ENCODE assay signal across 8 mouse cellular contexts in genomic region chr2:155775685-155776263, GRCm38 (mm10). TPM values are rescaled to one million over a fixed set of nuclear protein-coding genes. Genes with fewer than 3 reads are reported as not detected.
DNase-seq lines count a peak whose midpoint lies in the region; ATAC-seq lines count a peak whose summit lies in the region.

No protein-coding gene starts in this region.

- peak overlapping the region; percentile 93 for H3K27ac ChIP-seq in hindbrain, embryonic 14.5 days

- H3K4me2 ChIP-seq in hindbrain, embryonic 14.5 days (replicated peaks), result peak overlapping the region; percentile 79

- no peaks in the 10 kb centered on the region for H3K27me3 ChIP-seq in hindbrain, embryonic 14.5 days (ENCODE audit: control insufficient read depth, insufficient read depth, low read length)

- no peaks in the 10 kb centered on the region for H3K9me3 ChIP-seq in hindbrain, embryonic 14.5 days (ENCODE audit: control insufficient read depth, low read length)

- ATAC-seq in frontal cortex, adult (ENCODE audit: low TSS enrichment), result peak; percentile 72
- ATAC-seq in hindbrain, embryonic 14.5 days (ENCODE audit: low FRiP score), result peak; percentile 76
- no peak for ATAC-seq in activated CD4-positive, CD25-positive, alpha-beta regulatory T cell, adult 4 months

- H3K4me3 ChIP-seq in hindbrain, embryonic 14.5 days (replicated peaks; ENCODE audit: low read length), result peak overlapping the region; percentile 79

- WGBS in hindbrain, embryonic 14.5 days, result under 1% methylated on average over 43 of the region's 44 CpGs

- peak overlapping the region; percentile 96 for H3K9ac ChIP-seq in hindbrain, embryonic 14.5 days

- no peaks in the 10 kb centered on the region for H3K36me3 ChIP-seq in hindbrain, embryonic 14.5 days (replicated peaks; ENCODE audit: control insufficient read depth, insufficient read depth)

- peak; percentile 69 for DNase-seq in ZHBTc4 (ENCODE audit: low read depth, low spot score)
- peak; percentile 87 for DNase-seq in cerebellum, adult 9-10 months
- DNase-seq in hindbrain, embryonic 14.5 days (ENCODE audit: low spot score), result peak; percentile 53
- DNase-seq in left cerebral cortex, adult 8-10 months (ENCODE audit: low spot score in 2 of 2), result peak; percentile 30 to 38
- peak; percentile 43 for DNase-seq in lung, postnatal 36 days
- DNase-seq in retina, postnatal 1 day, result peak; percentile 79

- H3K4me1 ChIP-seq in hindbrain, embryonic 14.5 days (replicated peaks; ENCODE audit: control insufficient read depth, insufficient read depth, low read length), result peaks cover 26% of the 10 kb centered on the region

RNA-seq across cellular contexts. Expression of gene Mmp24, which starts 0.6 kb away (rescaled TPM):
- 17.9 and 20.7 TPM in 2 replicates for polyA plus RNA-seq in hindbrain, embryonic 14.5 days (2014; fragmentation: Nextera tagmentation; extraction: Ambion mirVana)
- 10 to 100 TPM; 29.2 to 30.8 (median 29.9) TPM for total RNA-seq in left cerebral cortex, adult 8-10 months (2022)
- polyA plus RNA-seq in activated CD4-positive, CD25-positive, alpha-beta regulatory T cell, adult 4 months (2017; shearing (Covaris generic)), result under 1 TPM in 1 of 2 experiments, not detected in 1; 0.11 TPM

RNA-seq across cellular contexts. Expression of gene Procr, which starts 24.9 kb away (rescaled TPM):
- 3.0 and 3.6 TPM in 2 replicates for polyA plus RNA-seq in hindbrain, embryonic 14.5 days (2014; fragmentation: Nextera tagmentation; extraction: Ambion mirVana)
- total RNA-seq in left cerebral cortex, adult 8-10 months (2022), result 1 to 10 TPM in 3 of 4 experiments, under 1 TPM in 1; 0.76 to 2.5 (median 1.9) TPM
- polyA plus RNA-seq in activated CD4-positive, CD25-positive, alpha-beta regulatory T cell, adult 4 months (2017; shearing (Covaris generic)), result not detected

RNA-seq across cellular contexts. Expression of gene Gm17581, which starts 40.1 kb away (rescaled TPM):
- polyA plus RNA-seq in hindbrain, embryonic 14.5 days (2014; fragmentation: Nextera tagmentation; extraction: Ambion mirVana), result not detected in 2 replicates
- not detected for total RNA-seq in left cerebral cortex, adult 8-10 months (2022)
- not detected for polyA plus RNA-seq in activated CD4-positive, CD25-positive, alpha-beta regulatory T cell, adult 4 months (2017; shearing (Covaris generic))

RNA-seq across cellular contexts. Expression of gene BC029722, which starts 43.5 kb away (rescaled TPM):
- polyA plus RNA-seq in hindbrain, embryonic 14.5 days (2014; fragmentation: Nextera tagmentation; extraction: Ambion mirVana), result 27.6 and 28.1 TPM in 2 replicates
- 10 to 100 TPM; 56.9 to 63.1 (median 60.3) TPM for total RNA-seq in left cerebral cortex, adult 8-10 months (2022)
- 10 to 100 TPM; 14.5 to 18.7 TPM for polyA plus RNA-seq in activated CD4-positive, CD25-positive, alpha-beta regulatory T cell, adult 4 months (2017; shearing (Covaris generic))

RNA-seq across cellular contexts. Expression of gene Edem2, which starts 46.5 kb away (rescaled TPM):
- polyA plus RNA-seq in hindbrain, embryonic 14.5 days (2014; fragmentation: Nextera tagmentation; extraction: Ambion mirVana), result 34.2 and 38.6 TPM in 2 replicates
- 10 to 100 TPM; 21.9 to 23.9 (median 23.3) TPM for total RNA-seq in left cerebral cortex, adult 8-10 months (2022)
- polyA plus RNA-seq in activated CD4-positive, CD25-positive, alpha-beta regulatory T cell, adult 4 months (2017; shearing (Covaris generic)), result 10 to 100 TPM; 39.9 to 45.0 TPM

Comparison
In these comparisons a context has a peak if more than half of its experiments do, and no peak if none do; other contexts are left out.
1. DNase-seq: peak in every context shown above with its lines; median percentile 87 in cerebellum, adult 9-10 months; 79 in retina, postnatal 1 day; 69 in ZHBTc4; 53 in hindbrain, embryonic 14.5 days; 43 in lung, postnatal 36 days; 34 in left cerebral cortex, adult 8-10 months.
2. RNA of gene Mmp24, which starts 0.6 kb away (polyA plus RNA-seq): 17.9 to 20.7 TPM in hindbrain, embryonic 14.5 days; 0.11 TPM in activated CD4-positive, CD25-positive, alpha-beta regulatory T cell, adult 4 months; every median in the first group is over 10 times any median in the second.